Mouse (Mus musculus) kidney, postnatal 4 days (tissue): Measurements from ENCODE around the gene Gm6812.
"Not testable (repeated sequence)": the region's sequence is repeated elsewhere in the genome, so short reads cannot be mapped to it uniquely, and the experiment has no call there.

ENCODE experiments used
- DNase-seq, 2 experiments: peaks; one replicate each; pipeline ENCODE4 v3.0.0; 2021; ENCODE audit warnings: mixed read lengths in 2 of 2

The Gm6812 gene

DNA sequence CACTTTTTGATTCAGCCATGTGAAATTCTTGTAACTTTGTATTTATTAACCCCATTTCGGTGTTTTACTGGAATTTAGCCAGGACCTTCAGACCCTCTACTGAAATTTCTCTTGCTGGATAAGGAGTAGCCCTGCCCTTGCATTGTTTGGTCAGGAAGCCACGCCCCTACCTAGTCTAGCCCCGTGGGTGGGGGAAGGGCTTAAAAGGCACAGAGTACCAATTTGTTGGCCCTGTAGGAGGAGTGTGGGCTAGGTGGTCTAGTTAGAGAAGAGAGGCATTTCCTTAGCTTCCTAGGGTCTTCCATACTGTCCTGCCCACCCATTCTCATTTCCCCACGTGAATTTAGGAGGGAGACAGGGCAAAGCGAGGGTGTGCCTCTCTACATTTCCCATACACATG lies at the start of gene Gm6812:
Gene Gm6812 (minus strand): TSS at position 101 of the 400 bp plus-strand sequence.
- not testable (repeated sequence) for DNase-seq

DNA sequence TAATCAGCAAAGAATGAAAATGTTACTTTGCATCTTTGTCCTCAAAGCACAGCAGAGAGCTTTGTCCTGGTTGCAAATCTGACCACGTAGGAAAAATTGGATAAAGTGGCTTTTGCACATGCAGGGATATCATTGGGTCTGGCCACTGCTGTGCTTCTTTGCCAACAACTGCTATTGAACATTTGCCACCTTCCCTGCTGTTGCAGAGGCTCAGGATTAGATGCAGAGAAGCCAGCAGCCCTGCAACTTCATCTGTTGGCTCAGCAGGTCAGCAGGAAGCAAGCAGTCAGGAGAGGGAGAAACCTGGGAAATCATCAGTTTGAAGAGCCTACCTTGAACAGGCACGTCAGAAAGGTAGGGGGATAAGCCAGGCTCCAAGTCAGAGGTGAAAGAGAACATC lies 27.7 kb downstream of the Gm6812 start:
- no peak for DNase-seq
